Mouse (Mus musculus): ENCODE results near the gene Slc35c1.

DNA sequence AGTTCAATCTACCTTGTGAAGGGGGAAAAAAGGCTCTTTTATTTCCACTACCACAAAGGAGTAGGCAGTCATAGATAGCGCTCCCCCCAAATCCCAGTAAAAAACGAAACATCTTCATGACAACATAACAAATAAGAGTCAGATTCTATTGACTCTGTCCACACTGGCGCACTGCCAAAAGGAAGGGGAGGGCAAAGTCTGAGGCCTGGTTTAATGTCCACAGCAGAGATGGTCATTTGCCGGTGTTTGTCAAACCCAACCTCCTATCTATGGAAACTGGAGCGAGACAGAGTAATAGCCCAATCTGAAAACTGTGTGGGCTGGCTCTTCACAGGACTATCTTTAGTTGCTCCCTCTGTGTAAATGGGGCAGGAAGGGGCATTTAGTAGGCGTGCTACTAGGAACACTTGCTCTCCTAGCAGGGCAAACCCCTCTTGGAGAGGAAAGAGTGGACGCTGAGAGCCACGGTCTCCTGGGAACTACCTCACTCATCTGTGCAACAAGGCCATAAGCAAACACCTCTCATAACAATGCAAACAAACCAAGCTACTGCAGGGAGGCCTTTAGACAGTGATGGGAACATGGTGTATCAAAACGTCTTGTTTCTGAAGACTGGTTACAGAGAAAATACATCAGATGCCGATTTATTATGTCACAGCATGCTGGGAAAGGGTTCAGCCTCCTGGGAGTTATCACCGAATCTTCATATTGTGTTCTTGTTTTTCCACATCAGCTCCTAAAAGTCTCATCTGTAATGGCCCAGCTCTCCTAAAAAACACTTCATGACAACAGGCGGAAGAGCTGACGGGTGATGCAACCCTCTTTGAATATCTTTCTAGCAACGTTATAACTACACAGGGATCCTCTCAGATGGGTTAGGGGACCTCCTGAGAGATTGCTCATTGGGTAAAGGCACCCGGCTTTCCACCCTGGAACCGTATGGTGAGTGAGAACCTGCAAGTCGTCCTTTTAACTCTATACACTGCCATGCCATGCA is 27.7 kb downstream of the Slc35c1 start:
- TF ChIP-seq POLR2A (IDR thresholded peaks at IDR 0.05; ENCODE audit: extremely low read depth, insufficient read depth, low read length) (no peak), CTCF (IDR thresholded peaks at IDR 0.05; ENCODE audit: low read depth, low read length) (no peak)

All from liver, adult 2 months (tissue).